23 mouse cellular contexts compared by ENCODE assay signal in the genomic region with DNA sequence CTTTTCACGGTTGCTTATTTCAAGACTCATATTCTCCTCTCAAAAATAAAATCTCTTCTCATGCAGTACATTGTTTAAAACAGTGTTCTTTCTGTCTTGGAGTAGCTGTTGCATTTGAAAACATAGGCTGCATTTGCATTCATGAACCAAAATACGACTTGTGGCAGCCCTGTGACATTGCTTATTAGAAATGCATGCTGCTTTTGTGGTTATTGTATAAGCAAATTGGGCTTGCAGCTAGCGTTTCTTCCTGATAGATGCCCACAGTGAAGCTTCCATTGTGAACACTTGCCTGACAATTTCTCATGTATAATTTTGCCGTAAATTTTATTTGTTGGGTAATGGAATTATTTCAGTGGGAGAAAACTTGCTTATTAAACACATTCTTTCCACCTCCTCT.
DNase-seq lines count a peak whose midpoint lies in the region; ATAC-seq and TF ChIP-seq lines count a peak whose summit lies in the region.
"Had no signal": no experiment of that assay in that cellular context is flagged by ENCODE, and none has a peak within 500 bp of the region (broad histone marks: within the 10 kb centered on the region; RNA-seq: fewer than 3 reads in every experiment).

No protein-coding gene starts in this region.

- H3K36me3 ChIP-seq in forebrain, embryonic 14.5 days (ENCODE audit: control insufficient read depth, insufficient read depth, low read length) = no peaks in the 10 kb centered on the region
- H3K36me3 ChIP-seq in forebrain, embryonic 10.5 days (replicated peaks) = no peaks in the 10 kb centered on the region
- H3K36me3 ChIP-seq in hindbrain, embryonic 16.5 days (ENCODE audit: control insufficient read depth, insufficient read depth, low read length) = no peaks in the 10 kb centered on the region
- H3K36me3 ChIP-seq in hindbrain, embryonic 13.5 days = no peaks in the 10 kb centered on the region
- H3K36me3 ChIP-seq: embryonic facial prominence, embryonic 10.5 days; G1E; heart, embryonic 13.5 days; intestine, embryonic 15.5 days had no signal

- H3K9me3 ChIP-seq in forebrain, embryonic 14.5 days (replicated peaks; ENCODE audit: control insufficient read depth, low read length) = no peaks in the 10 kb centered on the region
- H3K9me3 ChIP-seq in forebrain, embryonic 10.5 days = no peaks in the 10 kb centered on the region
- no peaks in the 10 kb centered on the region for H3K9me3 ChIP-seq in hindbrain, embryonic 16.5 days (ENCODE audit: control insufficient read depth, low read length)
- no peaks in the 10 kb centered on the region for H3K9me3 ChIP-seq in hindbrain, embryonic 13.5 days
- H3K9me3 ChIP-seq: embryonic facial prominence, embryonic 10.5 days; G1E; heart, embryonic 13.5 days; intestine, embryonic 15.5 days had no signal

- H3K4me1 ChIP-seq in forebrain, embryonic 14.5 days (ENCODE audit: control insufficient read depth, insufficient read depth, low read length) = no peaks in the 10 kb centered on the region
- H3K4me1 ChIP-seq in forebrain, embryonic 10.5 days = no peaks in the 10 kb centered on the region
- no peaks in the 10 kb centered on the region for H3K4me1 ChIP-seq in hindbrain, embryonic 16.5 days (ENCODE audit: control insufficient read depth, insufficient read depth, low read depth, low read length)
- no peaks in the 10 kb centered on the region for H3K4me1 ChIP-seq in hindbrain, embryonic 13.5 days (replicated peaks)
- H3K4me1 ChIP-seq: embryonic facial prominence, embryonic 10.5 days; heart, embryonic 13.5 days; intestine, embryonic 15.5 days had no signal

- H3K27me3 ChIP-seq in forebrain, embryonic 14.5 days (replicated peaks; ENCODE audit: control insufficient read depth, insufficient read depth, low read length) = no peaks in the 10 kb centered on the region
- H3K27me3 ChIP-seq in forebrain, embryonic 10.5 days (ENCODE audit: poor library complexity, severe bottlenecking) = no peaks in the 10 kb centered on the region
- no peaks in the 10 kb centered on the region for H3K27me3 ChIP-seq in hindbrain, embryonic 16.5 days (replicated peaks; ENCODE audit: control insufficient read depth, insufficient read depth, low read length)
- no peaks in the 10 kb centered on the region for H3K27me3 ChIP-seq in hindbrain, embryonic 13.5 days
- H3K27me3 ChIP-seq: heart, embryonic 13.5 days; intestine, embryonic 15.5 days had no signal

- no peak overlapping the region for H3K27ac ChIP-seq in forebrain, embryonic 14.5 days (ENCODE audit: low read depth, low read length)
- H3K27ac ChIP-seq in forebrain, embryonic 10.5 days = no peak overlapping the region
- 0 out of 2 replicates have a peak overlapping the region, but pooled peaks have one; percentile 8 for H3K27ac ChIP-seq in hindbrain, embryonic 16.5 days (ENCODE audit: low read depth, low read length)
- no peak overlapping the region for H3K27ac ChIP-seq in hindbrain, embryonic 13.5 days
- H3K27ac ChIP-seq: embryonic facial prominence, embryonic 10.5 days; gastrocnemius, adult 2 months; heart, embryonic 13.5 days; intestine, embryonic 15.5 days had no signal

- 47% methylated on average over 4 of the region's 4 CpGs for WGBS in forebrain, embryonic 14.5 days
- WGBS in forebrain, embryonic 10.5 days = 84% methylated on average over 4 of the region's 4 CpGs
- whole genome bisulfite sequencing in hindbrain, embryonic 16.5 days = 27% methylated on average over 4 of the region's 4 CpGs
- WGBS in hindbrain, embryonic 13.5 days = 22% methylated on average over 4 of the region's 4 CpGs

- H3K4me2 ChIP-seq in forebrain, embryonic 14.5 days (ENCODE audit: low read length) = no peak overlapping the region
- no peak overlapping the region for H3K4me2 ChIP-seq in hindbrain, embryonic 16.5 days (ENCODE audit: low read length)
- no peak overlapping the region for H3K4me2 ChIP-seq in hindbrain, embryonic 13.5 days
- H3K4me2 ChIP-seq: heart, embryonic 13.5 days; intestine, embryonic 15.5 days had no signal

- TF ChIP-seq POLR2A in brain, embryonic 14.5 days (IDR thresholded peaks at IDR 0.05; ENCODE audit: borderline replicate concordance, extremely low read depth, insufficient read depth, insufficient read length, poor library complexity, severe bottlenecking) = no peak

- no peak for ATAC-seq in forebrain, embryonic 14.5 days
- ATAC-seq in hindbrain, embryonic 16.5 days = no peak
- no peak for ATAC-seq in hindbrain, embryonic 13.5 days (ENCODE audit: low FRiP score)
- ATAC-seq in megakaryocyte progenitor cell, adult 5-6 weeks (replicated peaks; ENCODE audit: poor library complexity) = no peak
- ATAC-seq: forebrain, embryonic 16.5 days; intestine, embryonic 15.5 days had no signal

- TF ChIP-seq CTCF in brain, embryonic 14.5 days (IDR thresholded peaks at IDR 0.05; ENCODE audit: borderline replicate concordance, extremely low read depth, insufficient read depth, insufficient read length) = no peak

- H3K4me3 ChIP-seq in forebrain, embryonic 14.5 days (ENCODE audit: low read depth, low read length) = no peak overlapping the region
- H3K4me3 ChIP-seq in forebrain, embryonic 10.5 days = no peak overlapping the region
- no peak overlapping the region for H3K4me3 ChIP-seq in hindbrain, embryonic 16.5 days (ENCODE audit: low read length)
- H3K4me3 ChIP-seq in hindbrain, embryonic 13.5 days = no peak overlapping the region
- H3K4me3 ChIP-seq: embryonic facial prominence, embryonic 10.5 days; erythroblast, embryonic 14.5 days; gastrocnemius, adult 2 months; heart, embryonic 13.5 days; intestine, embryonic 15.5 days had no signal

- peak; percentile 22 for DNase-seq in forebrain, embryonic 14.5 days (ENCODE audit: low spot score)
- no peak for DNase-seq in forebrain, embryonic 10.5 days (ENCODE audit: extremely low spot score, low spot score)
- DNase-seq in 416B (ENCODE audit: low read depth) = peak; percentile 40
- DNase-seq in brain, embryonic 14.5 days (ENCODE audit: low read depth) = peak; percentile 54
- no peak for DNase-seq in layer of hippocampus, postnatal 36 days
- DNase-seq: adrenal gland, adult 8-10 months; adrenal gland, postnatal 36 days; cerebellum, adult 11 months; cerebellum, adult 8-10 months; cerebellum, postnatal 25 days; gastrocnemius, adult 2 months; gastrocnemius, postnatal 25 days; heart, postnatal 36 days; kidney, adult 8-10 months had no signal

- no peak overlapping the region for H3K9ac ChIP-seq in forebrain, embryonic 14.5 days (ENCODE audit: low read length)
- H3K9ac ChIP-seq in hindbrain, embryonic 16.5 days (ENCODE audit: low read depth, low read length) = no peak overlapping the region
- H3K9ac ChIP-seq in hindbrain, embryonic 13.5 days = no peak overlapping the region
- H3K9ac ChIP-seq: heart, embryonic 13.5 days; intestine, embryonic 15.5 days had no signal

Comparison
In these comparisons a context has a peak if more than half of its experiments do, and no peak if none do; other contexts are left out.
1. DNase-seq: peak in forebrain, embryonic 14.5 days (single experiment), 416B (single experiment) and brain, embryonic 14.5 days (single experiment); none in forebrain, embryonic 10.5 days (single experiment) and layer of hippocampus, postnatal 36 days (0 of 2).